Mouse (Mus musculus): ENCODE data around the gene Gtf2ird1. TPM values are rescaled to one million over a fixed set of nuclear protein-coding genes. Genes with fewer than 3 reads are reported as not detected.

Gene Gtf2ird1
- total and polyA plus RNA-seq, 3 experiments, result 13.4 to 26.4 (median 23.8) TPM

DNA sequence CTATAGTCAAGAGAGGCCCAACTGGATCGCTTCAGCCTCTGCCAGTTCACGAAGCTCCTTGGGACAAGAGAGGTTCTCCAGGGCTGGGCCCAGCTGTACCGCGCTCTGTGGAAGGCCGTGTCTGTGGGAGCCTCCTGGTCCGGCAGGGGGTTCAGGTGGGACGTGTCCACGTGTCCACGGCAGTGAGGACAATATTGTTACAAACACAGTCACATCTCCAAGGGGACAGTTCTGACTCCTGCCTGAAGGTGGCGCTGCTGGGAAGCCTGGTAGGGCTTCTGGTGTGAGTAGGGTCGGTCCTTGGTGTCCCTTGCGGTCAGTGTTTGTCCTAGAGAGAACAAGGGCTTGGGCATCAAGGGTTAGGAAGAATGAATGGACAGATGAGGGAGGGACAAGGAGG, 33.9 kb upstream of the Gtf2ird1 start:
- intact Hi-C loops (cut with DNase I), result loop anchor here (5.0 kb wide), 1 partner anchor 52 kb away; no protein-coding TSS in a partner anchor
- peak in 1 of 2 experiments; percentile 33 for DNase-seq

GRCm38 (mm10) chr5:134489583-134489982, 33.1 kb upstream of the Gtf2ird1 start:
- H3K4me1 ChIP-seq (ENCODE audit: control insufficient read depth, insufficient read depth, low read length), result no peaks in the 10 kb centered on the region
- H3K27ac ChIP-seq, result no peak overlapping the region
- H3K4me3 ChIP-seq, result no peak overlapping the region
- 41% methylated on average over 9 of the region's 9 CpGs for WGBS
- intact Hi-C loops (cut with DNase I), result loop anchor here (5.0 kb wide), 1 partner anchor 307 kb away; the partner anchor contains the start of gene Gtf2ird2
- no peak overlapping the region for H3K9ac ChIP-seq (ENCODE audit: low read depth, low read length)
- no peaks in the 10 kb centered on the region for H3K36me3 ChIP-seq (ENCODE audit: control insufficient read depth, insufficient read depth, low read length)
- peak; percentile 40 to 49 for DNase-seq
- no peaks in the 10 kb centered on the region for H3K27me3 ChIP-seq (ENCODE audit: control insufficient read depth, insufficient read depth, low read length)
- no peaks in the 10 kb centered on the region for H3K79me2 ChIP-seq (replicated peaks; ENCODE audit: control insufficient read depth, insufficient read depth, low read length)
- TF ChIP-seq POLR2A (IDR thresholded peaks at IDR 0.05; ENCODE audit: insufficient read depth, low read depth, low read length), result no peak
- peak; percentile 66 for TF ChIP-seq CTCF (IDR thresholded peaks at IDR 0.05)
- TF ChIP-seq EP300 (IDR thresholded peaks at IDR 0.05; ENCODE audit: insufficient read depth, low read depth, low read length), result no peak

More for the DNA sequence above, 33.9 kb upstream of the Gtf2ird1 start:
- no peak overlapping the region for H3K9ac ChIP-seq (ENCODE audit: low read depth, low read length)
- WGBS, result 92% methylated on average over 12 of the region's 12 CpGs
- TF ChIP-seq EP300 (IDR thresholded peaks at IDR 0.05; ENCODE audit: insufficient read depth, low read depth, low read length) (no peak), CTCF (IDR thresholded peaks at IDR 0.05) (peak; percentile 62)
- no peak overlapping the region for H3K4me3 ChIP-seq
- no peaks in the 10 kb centered on the region for H3K36me3 ChIP-seq (ENCODE audit: control insufficient read depth, insufficient read depth, low read length)
- H3K27me3 ChIP-seq (ENCODE audit: control insufficient read depth, insufficient read depth, low read length), result no peaks in the 10 kb centered on the region
- H3K27ac ChIP-seq, result no peak overlapping the region
- H3K4me1 ChIP-seq (ENCODE audit: control insufficient read depth, insufficient read depth, low read length), result no peaks in the 10 kb centered on the region
- H3K79me2 ChIP-seq (replicated peaks; ENCODE audit: control insufficient read depth, insufficient read depth, low read length), result no peaks in the 10 kb centered on the region

DNA sequence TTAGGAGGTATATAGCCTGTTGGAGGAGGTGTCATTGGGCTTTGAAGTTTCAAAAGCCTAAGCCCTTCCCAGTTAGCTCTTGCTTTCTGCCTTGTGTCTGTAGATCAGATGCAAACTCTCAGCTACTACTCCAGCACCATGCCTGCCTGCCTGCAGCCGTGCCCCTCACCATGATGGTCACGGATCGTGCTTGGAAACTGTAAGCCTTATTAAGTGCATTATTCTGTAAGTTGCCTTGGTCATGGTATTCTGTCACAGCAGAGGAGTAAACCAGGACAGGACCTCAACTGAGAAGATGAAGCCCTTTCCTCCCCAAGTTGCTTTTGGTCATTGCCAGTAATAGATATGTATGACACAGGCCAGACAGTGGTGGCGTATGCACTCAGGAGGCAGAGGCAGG, 32.1 kb upstream of the Gtf2ird1 start:
- no peak overlapping the region for H3K4me3 ChIP-seq
- no peaks in the 10 kb centered on the region for H3K27me3 ChIP-seq (ENCODE audit: control insufficient read depth, insufficient read depth, low read length)
- TF ChIP-seq POLR2A (IDR thresholded peaks at IDR 0.05; ENCODE audit: insufficient read depth, low read depth, low read length), result no peak
- TF ChIP-seq EP300 (IDR thresholded peaks at IDR 0.05; ENCODE audit: insufficient read depth, low read depth, low read length), result no peak
- TF ChIP-seq CTCF (IDR thresholded peaks at IDR 0.05), result no peak
- no peaks in the 10 kb centered on the region for H3K36me3 ChIP-seq (ENCODE audit: control insufficient read depth, insufficient read depth, low read length)
- peak in 1 of 2 experiments; percentile 6 for DNase-seq
- H3K9ac ChIP-seq (ENCODE audit: low read depth, low read length), result no peak overlapping the region
- no peaks in the 10 kb centered on the region for H3K79me2 ChIP-seq (replicated peaks; ENCODE audit: control insufficient read depth, insufficient read depth, low read length)
- intact Hi-C loops (cut with DNase I), result loop anchor here (5.0 kb wide), 1 partner anchor 306 kb away; the partner anchor contains the start of gene Gtf2ird2
- 99% methylated on average over 4 of the region's 4 CpGs for WGBS
- no peak overlapping the region for H3K27ac ChIP-seq
- H3K4me1 ChIP-seq (ENCODE audit: control insufficient read depth, insufficient read depth, low read length), result no peaks in the 10 kb centered on the region

GRCm38 (mm10) chr5:134488042-134488441, 31.5 kb upstream of the Gtf2ird1 start:
- 81% methylated on average over 10 of the region's 10 CpGs for WGBS
- TF ChIP-seq EP300 (IDR thresholded peaks at IDR 0.05; ENCODE audit: insufficient read depth, low read depth, low read length), result no peak
- TF ChIP-seq POLR2A (IDR thresholded peaks at IDR 0.05; ENCODE audit: insufficient read depth, low read depth, low read length), result no peak
- no peak for TF ChIP-seq CTCF (IDR thresholded peaks at IDR 0.05)
- no peaks in the 10 kb centered on the region for H3K27me3 ChIP-seq (ENCODE audit: control insufficient read depth, insufficient read depth, low read length)
- peak in 1 of 2 experiments; percentile 7 for DNase-seq
- intact Hi-C loops (cut with DNase I), result loop anchor here (5.0 kb wide), 1 partner anchor 306 kb away; the partner anchor contains the start of gene Gtf2ird2
- H3K4me3 ChIP-seq, result no peak overlapping the region
- no peaks in the 10 kb centered on the region for H3K4me1 ChIP-seq (ENCODE audit: control insufficient read depth, insufficient read depth, low read length)
- no peaks in the 10 kb centered on the region for H3K36me3 ChIP-seq (ENCODE audit: control insufficient read depth, insufficient read depth, low read length)
- H3K79me2 ChIP-seq (replicated peaks; ENCODE audit: control insufficient read depth, insufficient read depth, low read length), result no peaks in the 10 kb centered on the region
- no peak overlapping the region for H3K27ac ChIP-seq
- no peak overlapping the region for H3K9ac ChIP-seq (ENCODE audit: low read depth, low read length)

GRCm38 (mm10) chr5:134485900-134486665, 29.6 kb upstream of the Gtf2ird1 start:
- Histone ChIP-seq H3K36me3 (ENCODE audit: control insufficient read depth, insufficient read depth, low read length) (no peaks in the 10 kb centered on the region), H3K4me1 (ENCODE audit: control insufficient read depth, insufficient read depth, low read length) (no peaks in the 10 kb centered on the region), H3K9ac (ENCODE audit: low read depth, low read length) (no peak overlapping the region), H3K79me2 (replicated peaks; ENCODE audit: control insufficient read depth, insufficient read depth, low read length) (no peaks in the 10 kb centered on the region), H3K27me3 (ENCODE audit: control insufficient read depth, insufficient read depth, low read length) (no peaks in the 10 kb centered on the region), H3K4me3 (no peak overlapping the region), H3K27ac (no peak overlapping the region)
- WGBS, result 54% methylated on average over 13 of the region's 13 CpGs
- peak; percentile 97 for TF ChIP-seq EP300 (IDR thresholded peaks at IDR 0.05; ENCODE audit: insufficient read depth, low read depth, low read length)
- TF ChIP-seq POLR2A (IDR thresholded peaks at IDR 0.05; ENCODE audit: insufficient read depth, low read depth, low read length), result no peak
- peak; percentile 97 for TF ChIP-seq CTCF (IDR thresholded peaks at IDR 0.05)
- intact Hi-C loops (cut with DNase I), result loop anchor here (1.0 to 5.0 kb wide), 3 partner anchors 101 to 304 kb away; partner anchors contain the start of gene Gtf2ird2
- DNase-seq, result peak; percentile 48 to 70

Data from heart, adult 2 months (tissue).